Mouse (Mus musculus) embryonic facial prominence, embryonic 12.5 days (tissue): ENCODE data around the gene Npas3. TPM values are rescaled to one million over a fixed set of nuclear protein-coding genes. Genes with fewer than 3 reads are reported as not detected.
A peak's percentile ranks its signal among the peaks of the same experiment; 100 is the strongest.

Source experiments
- ATAC-seq: fragments of 200-750 bp; cut with Nextera tagmentation; 2 replicates; pipeline ENCODE4 v1.8.0; 2017; ENCODE audit not compliant: insufficient number of reproducible peaks, insufficient read depth, low FRiP score, low TSS enrichment
- H3K27ac ChIP-seq: fragments of 300-500 bp; sonication (generic); 2 replicates; pipeline ENCODE4 v1.5.1; 2016; ENCODE audit warnings: mild to moderate bottlenecking
- H3K27me3 ChIP-seq: fragments of 300-500 bp; sonication (generic); 2 replicates; pipeline ENCODE4 v1.6.1; 2016; ENCODE audit warnings: mild to moderate bottlenecking, moderate library complexity
- H3K36me3 ChIP-seq: fragments of 300-500 bp; sonication (generic); 2 replicates; pipeline ENCODE4 v1.6.1; 2016; ENCODE audit warnings: mild to moderate bottlenecking
- H3K4me1 ChIP-seq: fragments of 300-500 bp; sonication (generic); 2 replicates; pipeline ENCODE4 v1.6.1; 2016
- H3K4me2 ChIP-seq: fragments of 300-500 bp; sonication (generic); replicated peaks from 2 replicates; pipeline ENCODE4 v1.6.1; 2016; ENCODE audit warnings: mild to moderate bottlenecking, moderate library complexity
- H3K4me3 ChIP-seq: fragments of 300-500 bp; sonication (generic); 2 replicates; pipeline ENCODE4 v1.5.1; 2016; ENCODE audit warnings: mild to moderate bottlenecking
- H3K9ac ChIP-seq: fragments of 300-500 bp; sonication (generic); 2 replicates; pipeline ENCODE4 v1.6.1; 2016; ENCODE audit warnings: mild to moderate bottlenecking, moderate library complexity
- H3K9me3 ChIP-seq: fragments of 300-500 bp; sonication (generic); 2 replicates; pipeline ENCODE4 v1.6.1; 2016; ENCODE audit warnings: mild to moderate bottlenecking, moderate library complexity
- WGBS: fragments of 180-500 bp; shearing (Covaris S2); methylation state at CpG from one replicate; pipeline ENCODE4 v1.1.7; 2016; 5-methylcytosine and 5-hydroxymethylcytosine counted together
- polyA plus RNA-seq: library from polyadenylated mRNA; unstranded; fragments of >200 nt; fragmentation: Nextera tagmentation; extraction: Ambion mirVana; gene quantifications from 2 replicates; pipeline ENCODE4 v1.2.1, GENCODE M21; 2016

Gene Npas3
- polyA plus RNA-seq, 1 experiment from 2014 or later, result 6.4 TPM

DNA sequence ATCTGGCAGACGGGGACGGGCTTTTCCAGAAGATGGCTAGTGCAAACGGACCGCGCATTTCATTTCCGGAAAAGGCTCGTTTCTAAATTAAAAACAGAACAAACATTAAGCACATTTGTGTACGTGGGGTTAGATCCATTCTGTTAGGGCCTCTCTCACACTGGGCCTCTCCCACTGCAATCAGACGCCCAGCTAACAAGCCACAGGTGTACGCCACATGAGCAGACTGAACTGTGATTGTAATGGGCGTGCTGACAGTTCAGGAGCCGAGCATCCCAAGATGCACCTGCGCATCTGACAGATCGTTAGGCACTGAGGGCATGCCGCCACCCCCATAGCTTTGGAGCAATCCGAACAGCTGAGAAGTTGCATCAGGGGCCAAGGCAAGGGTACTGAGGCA, 816.5 kb downstream of the Npas3 start:
- Histone ChIP-seq H3K36me3 (no peaks in the 10 kb centered on the region), H3K27me3 (peaks cover 31% of the 10 kb centered on the region), H3K4me1 (peaks cover 18% of the 10 kb centered on the region), H3K4me2 (0 out of 2 replicates have a peak overlapping the region, but pooled peaks have one; percentile 18), H3K27ac (no peak overlapping the region), H3K9me3 (no peaks in the 10 kb centered on the region), H3K4me3 (no peak overlapping the region), H3K9ac (no peak overlapping the region)
- ATAC-seq, result no peak
- 45% methylated on average over 16 of the region's 16 CpGs for WGBS

DNA sequence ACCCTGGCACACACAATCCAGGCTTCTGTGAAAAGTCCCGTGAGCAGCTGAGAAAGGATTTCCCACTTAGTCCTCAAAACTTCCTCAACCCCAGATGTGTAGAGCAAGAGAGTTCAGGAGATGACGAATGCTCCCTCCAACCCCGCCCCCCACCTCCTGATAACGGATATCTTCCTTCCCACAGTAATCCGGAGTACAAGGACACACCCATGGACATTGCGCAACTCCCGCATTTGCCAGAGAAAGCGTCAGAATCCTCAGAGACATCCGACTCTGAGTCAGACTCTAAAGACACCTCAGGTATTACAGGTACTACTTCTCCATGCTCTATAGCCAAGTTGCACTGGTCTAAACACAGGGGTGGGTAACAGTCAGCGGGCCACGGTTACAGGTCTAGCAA, 817.1 kb downstream of the Npas3 start:
- WGBS, result 75% methylated on average over 11 of the region's 11 CpGs

DNA sequence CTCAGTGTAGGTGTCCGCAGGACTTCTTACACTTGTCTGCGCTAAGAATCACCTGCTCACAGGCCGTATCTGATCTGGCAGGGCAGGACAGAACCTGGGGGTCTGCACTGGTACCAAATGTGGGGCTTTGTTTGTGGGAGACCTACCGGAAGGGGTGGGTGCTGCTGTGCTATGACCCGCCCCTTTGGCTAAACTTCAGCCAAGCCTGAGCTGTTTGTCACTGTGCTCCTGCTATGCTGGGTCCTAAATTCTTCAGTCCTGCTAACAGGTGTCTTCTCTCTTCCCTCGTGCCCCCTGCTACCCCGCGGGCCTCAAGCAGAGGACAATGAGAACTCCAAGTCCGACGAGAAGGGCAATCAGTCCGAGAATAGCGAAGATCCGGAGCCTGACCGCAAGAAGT, 818.9 kb downstream of the Npas3 start:
- H3K27ac ChIP-seq, result no peak overlapping the region
- H3K9ac ChIP-seq, result no peak overlapping the region
- no peaks in the 10 kb centered on the region for H3K9me3 ChIP-seq
- WGBS, result 39% methylated on average over 14 of the region's 14 CpGs
- no peak for ATAC-seq
- H3K27me3 ChIP-seq, result peaks cover 31% of the 10 kb centered on the region
- no peaks in the 10 kb centered on the region for H3K36me3 ChIP-seq
- H3K4me2 ChIP-seq, result peak overlapping the region; percentile 76
- H3K4me3 ChIP-seq, result peak overlapping the region; percentile 42
- H3K4me1 ChIP-seq, result peaks cover 18% of the 10 kb centered on the region

More for the DNA sequence above, 817.1 kb downstream of the Npas3 start:
- Histone ChIP-seq H3K4me3 (no peak overlapping the region), H3K4me1 (peaks cover 18% of the 10 kb centered on the region), H3K9me3 (no peaks in the 10 kb centered on the region), H3K27me3 (peaks cover 31% of the 10 kb centered on the region), H3K27ac (no peak overlapping the region), H3K4me2 (no peak overlapping the region), H3K36me3 (no peaks in the 10 kb centered on the region), H3K9ac (no peak overlapping the region)
- ATAC-seq, result no peak

DNA sequence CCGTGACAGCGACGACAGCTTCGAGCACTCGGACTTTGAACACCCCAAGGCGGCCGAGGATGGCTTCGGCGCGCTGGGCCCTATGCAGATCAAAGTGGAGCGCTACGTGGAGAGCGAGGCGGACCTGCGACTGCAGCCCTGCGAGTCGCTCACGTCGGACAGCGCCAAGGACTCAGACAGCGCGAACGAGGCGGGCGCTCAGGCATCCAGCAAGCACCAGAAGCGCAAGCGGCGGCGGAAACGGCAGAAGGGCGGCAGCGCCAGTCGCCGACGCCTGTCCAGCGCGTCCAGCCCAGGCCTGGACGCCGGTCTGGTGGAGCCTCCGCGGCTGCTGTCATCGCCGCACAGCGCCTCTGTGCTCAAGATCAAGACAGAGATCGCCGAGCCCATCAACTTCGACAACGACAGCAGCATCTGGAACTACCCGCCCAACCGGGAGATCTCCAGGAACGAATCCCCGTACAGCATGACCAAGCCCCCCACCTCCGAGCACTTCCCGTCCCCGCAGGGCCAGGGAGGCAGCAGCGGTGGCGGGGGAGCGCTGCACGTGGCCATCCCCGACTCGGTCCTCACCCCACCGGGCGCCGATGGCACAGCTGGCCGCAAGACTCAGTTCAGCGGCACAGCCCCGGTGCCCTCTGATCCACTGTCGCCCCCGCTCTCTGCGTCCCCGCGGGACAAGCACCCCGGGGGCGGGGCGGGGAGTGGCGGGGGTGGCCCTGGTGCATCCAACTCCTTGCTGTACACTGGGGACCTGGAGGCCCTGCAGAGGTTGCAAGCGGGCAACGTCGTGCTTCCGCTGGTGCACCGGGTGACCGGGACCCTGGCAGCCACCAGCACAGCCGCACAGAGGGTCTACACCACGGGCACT, 819.6 kb downstream of the Npas3 start:
- 5% methylated on average over 84 of the region's 84 CpGs for WGBS
- Histone ChIP-seq H3K36me3 (no peaks in the 10 kb centered on the region), H3K27ac (no peak overlapping the region), H3K4me2 (peak overlapping the region; percentile 76), H3K4me3 (peak overlapping the region; percentile 42), H3K9ac (peak overlapping the region; percentile 24; the same call in 1 of the 2 replicates), H3K4me1 (peaks cover 18% of the 10 kb centered on the region), H3K9me3 (no peaks in the 10 kb centered on the region), H3K27me3 (peaks cover 31% of the 10 kb centered on the region)
- peak; percentile 68 for ATAC-seq

DNA sequence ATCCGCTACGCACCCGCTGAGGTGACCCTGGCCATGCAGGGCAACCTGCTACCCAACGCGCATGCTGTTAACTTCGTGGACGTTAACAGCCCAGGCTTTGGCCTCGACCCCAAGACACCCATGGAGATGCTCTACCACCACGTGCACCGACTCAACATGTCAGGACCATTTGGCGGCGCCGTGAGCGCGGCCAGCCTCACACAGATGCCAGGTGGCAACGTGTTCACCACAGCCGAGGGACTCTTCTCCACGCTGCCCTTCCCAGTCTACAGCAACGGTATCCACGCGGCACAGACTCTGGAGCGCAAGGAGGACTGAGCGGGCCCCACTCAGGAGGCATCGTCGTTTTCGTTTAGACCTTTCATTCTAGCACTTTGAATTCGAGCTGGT, 820.3 kb downstream of the Npas3 start:
- Histone ChIP-seq H3K36me3 (no peaks in the 10 kb centered on the region), H3K4me1 (peaks cover 18% of the 10 kb centered on the region), H3K27ac (no peak overlapping the region), H3K4me3 (peak overlapping the region; percentile 42), H3K9ac (0 out of 2 replicates have a peak overlapping the region, but pooled peaks have one; percentile 24), H3K4me2 (peak overlapping the region; percentile 76), H3K27me3 (peaks cover 31% of the 10 kb centered on the region), H3K9me3 (no peaks in the 10 kb centered on the region)
- 66% methylated on average over 27 of the region's 27 CpGs for WGBS
- no peak; the same call in 1 of the 2 replicates for ATAC-seq

DNA sequence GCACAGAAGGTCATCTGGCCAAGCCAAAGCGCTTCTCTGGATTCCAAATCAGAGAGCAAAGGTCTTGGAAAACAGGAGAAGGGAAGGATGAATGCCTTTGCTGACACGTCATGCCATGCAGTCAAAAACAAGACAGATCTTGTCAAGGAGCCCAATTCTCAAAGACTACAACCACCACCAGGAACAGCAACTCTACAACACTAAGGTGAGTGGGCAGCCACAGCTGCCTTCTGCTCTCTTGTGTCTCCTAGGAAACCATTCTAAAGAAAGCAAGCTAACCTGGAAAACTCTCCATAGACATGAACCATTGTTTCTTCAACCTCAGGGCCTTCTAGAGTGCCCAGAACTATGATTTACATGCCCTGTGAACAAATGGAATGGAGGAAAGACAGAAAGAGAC, 825.5 kb downstream of the Npas3 start:
- Histone ChIP-seq H3K36me3 (no peaks in the 10 kb centered on the region), H3K4me3 (no peak overlapping the region), H3K27ac (no peak overlapping the region), H3K9me3 (no peaks in the 10 kb centered on the region), H3K4me2 (no peak overlapping the region), H3K9ac (no peak overlapping the region), H3K27me3 (peaks cover 3% of the 10 kb centered on the region), H3K4me1 (no peaks in the 10 kb centered on the region)
- WGBS, result 82% methylated on average over 2 of the region's 2 CpGs
- ATAC-seq, result no peak

DNA sequence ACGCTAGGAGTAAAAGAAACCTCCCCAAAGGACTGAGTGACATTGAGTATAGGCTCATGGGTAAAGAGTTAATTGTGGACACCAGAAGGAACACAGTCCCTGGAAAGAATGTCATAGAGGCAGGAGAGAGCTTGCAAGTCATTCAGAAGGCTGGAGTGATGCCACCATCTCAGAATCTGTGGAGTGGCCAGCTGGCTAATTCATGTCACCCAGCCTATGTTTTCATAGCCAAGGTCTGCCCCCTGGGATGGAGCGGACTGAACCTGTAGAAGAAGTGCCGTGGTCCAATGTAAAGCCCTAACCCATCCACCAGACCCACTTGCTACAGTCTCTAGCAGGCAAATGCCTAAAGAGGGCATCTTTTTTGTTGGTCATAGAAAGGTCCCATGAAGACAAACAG, 832.5 kb downstream of the Npas3 start:
- WGBS, result 93% methylated on average over 3 of the region's 3 CpGs
- Histone ChIP-seq H3K4me3 (no peak overlapping the region), H3K36me3 (no peaks in the 10 kb centered on the region), H3K27ac (no peak overlapping the region), H3K9me3 (peaks cover 4% of the 10 kb centered on the region; the same call in 1 of the 2 replicates), H3K4me2 (no peak overlapping the region), H3K27me3 (no peaks in the 10 kb centered on the region), H3K4me1 (no peaks in the 10 kb centered on the region), H3K9ac (no peak overlapping the region)
- no peak for ATAC-seq

DNA sequence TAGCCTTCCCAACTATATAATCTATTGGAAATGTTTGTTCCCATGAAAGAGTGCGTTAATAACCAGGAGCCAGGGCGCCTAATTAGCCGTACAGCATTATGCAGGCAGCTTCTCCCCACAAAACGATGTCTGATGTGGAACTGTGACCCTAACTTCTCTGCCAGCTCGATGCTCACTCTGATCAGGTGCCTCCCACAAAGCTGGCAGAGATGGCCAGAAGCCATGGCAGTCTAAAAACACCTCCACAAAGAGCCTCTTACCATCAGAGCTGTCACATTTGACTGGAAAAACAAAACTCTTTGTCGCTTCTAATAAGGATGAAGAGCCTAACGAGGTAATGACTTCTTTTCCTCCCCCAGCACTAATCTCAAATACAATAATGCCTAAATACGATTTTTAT, 845.3 kb downstream of the Npas3 start:
- 71% methylated on average over 8 of the region's 8 CpGs for WGBS
- no peak for ATAC-seq
- no peaks in the 10 kb centered on the region for H3K27me3 ChIP-seq

DNA sequence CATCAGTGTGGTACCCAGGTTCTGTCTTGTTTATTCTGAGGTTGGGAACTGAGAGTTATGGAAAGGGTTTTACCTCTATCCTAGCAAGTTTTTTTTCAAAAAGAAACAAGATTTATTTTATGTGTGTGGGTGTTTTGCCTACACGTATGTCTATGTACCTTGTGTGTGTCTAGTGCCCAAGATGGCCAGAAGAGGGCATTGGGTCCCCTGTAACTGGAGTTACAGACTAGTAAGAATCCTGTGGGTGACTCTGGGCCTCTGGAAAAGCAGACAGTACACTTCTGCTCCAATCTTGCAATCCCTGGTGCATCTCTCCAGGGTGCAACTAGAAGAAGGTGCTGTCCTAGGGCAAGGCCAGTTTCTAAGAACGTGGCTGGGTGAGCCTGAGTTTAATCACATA, 848.0 kb downstream of the Npas3 start:
- no peak overlapping the region for H3K27ac ChIP-seq
- no peak for ATAC-seq
- H3K9me3 ChIP-seq, result no peaks in the 10 kb centered on the region
- no peak overlapping the region for H3K4me2 ChIP-seq
- H3K9ac ChIP-seq, result no peak overlapping the region
- no peak overlapping the region for H3K4me3 ChIP-seq
- 74% methylated on average over 2 of the region's 2 CpGs for WGBS
- no peaks in the 10 kb centered on the region for H3K36me3 ChIP-seq
- H3K4me1 ChIP-seq, result no peaks in the 10 kb centered on the region
- H3K27me3 ChIP-seq, result no peaks in the 10 kb centered on the region

More for the DNA sequence above, 845.3 kb downstream of the Npas3 start:
- Histone ChIP-seq H3K4me2 (no peak overlapping the region), H3K9me3 (no peaks in the 10 kb centered on the region), H3K27ac (no peak overlapping the region), H3K9ac (no peak overlapping the region), H3K4me3 (no peak overlapping the region), H3K4me1 (no peaks in the 10 kb centered on the region), H3K36me3 (no peaks in the 10 kb centered on the region)

DNA sequence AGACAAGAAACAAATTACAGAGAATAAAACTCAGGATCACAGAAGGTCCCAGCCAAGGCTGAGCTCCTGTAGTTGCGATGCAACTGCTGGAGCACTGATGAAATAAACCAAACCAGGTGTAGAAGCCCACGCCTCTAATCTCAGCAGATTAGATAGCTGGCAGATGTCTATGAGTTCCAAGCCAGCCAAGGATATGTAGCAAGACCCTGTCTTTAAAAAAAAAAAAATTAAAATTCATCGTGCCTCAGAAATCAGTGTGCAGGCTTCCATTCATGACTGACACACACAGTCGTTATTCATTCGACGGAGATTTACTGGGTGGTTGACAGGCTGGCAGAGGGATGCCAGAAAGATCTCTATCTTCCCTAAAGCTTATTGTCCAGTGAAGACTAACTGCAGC, 849.7 kb downstream of the Npas3 start:
- Histone ChIP-seq H3K27ac (no peak overlapping the region), H3K4me1 (no peaks in the 10 kb centered on the region), H3K27me3 (no peaks in the 10 kb centered on the region), H3K4me3 (no peak overlapping the region), H3K36me3 (no peaks in the 10 kb centered on the region), H3K9me3 (no peaks in the 10 kb centered on the region), H3K9ac (no peak overlapping the region), H3K4me2 (no peak overlapping the region)
- WGBS, result 73% methylated on average over 6 of the region's 6 CpGs
- ATAC-seq, result no peak

DNA sequence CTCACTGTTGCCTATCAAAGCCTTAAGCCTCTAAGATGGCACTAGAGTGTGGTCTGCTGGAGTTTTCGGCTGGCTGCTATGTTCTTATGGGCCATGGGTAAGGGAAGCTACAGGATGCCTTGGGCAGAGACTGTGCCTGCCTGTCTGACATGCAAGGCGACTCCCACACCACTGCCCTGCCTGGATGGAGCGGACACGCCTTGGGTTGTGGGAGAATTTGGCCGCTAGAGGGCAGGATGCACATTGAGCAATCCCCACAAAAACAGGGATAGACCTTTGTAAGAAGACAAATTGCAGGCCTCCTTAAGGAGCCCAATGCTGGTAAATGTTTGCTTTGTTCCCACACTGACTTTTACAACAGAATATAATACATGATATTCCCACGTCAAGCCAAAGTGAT, 850.3 kb downstream of the Npas3 start:
- Histone ChIP-seq H3K9ac (no peak overlapping the region), H3K27me3 (no peaks in the 10 kb centered on the region), H3K27ac (no peak overlapping the region), H3K9me3 (no peaks in the 10 kb centered on the region), H3K4me1 (no peaks in the 10 kb centered on the region), H3K4me3 (no peak overlapping the region), H3K36me3 (no peaks in the 10 kb centered on the region), H3K4me2 (no peak overlapping the region)
- WGBS, result 11% methylated on average over 6 of the region's 6 CpGs
- no peak; the same call in 1 of the 2 replicates for ATAC-seq

DNA sequence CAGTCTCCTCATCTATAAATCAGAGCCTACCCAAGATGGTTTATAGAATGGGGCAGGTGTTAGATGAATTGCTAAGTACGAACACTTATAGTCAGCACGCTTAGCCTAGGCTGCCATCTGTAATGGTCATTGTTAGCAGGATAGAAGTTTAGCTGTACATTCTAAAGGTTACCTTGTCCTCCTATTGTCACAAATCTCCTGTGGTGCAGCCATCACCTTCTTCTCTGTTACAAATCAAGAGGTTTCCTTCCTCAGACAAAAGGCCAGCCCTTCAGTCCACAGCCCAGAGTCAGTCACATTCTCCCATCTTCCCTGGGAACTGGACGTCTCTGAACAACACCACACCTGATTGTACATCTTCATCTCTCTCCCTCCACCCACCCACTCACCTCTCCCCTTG, 851.0 kb downstream of the Npas3 start:
- no peaks in the 10 kb centered on the region for H3K4me1 ChIP-seq
- H3K9ac ChIP-seq, result no peak overlapping the region
- H3K4me3 ChIP-seq, result no peak overlapping the region
- H3K27me3 ChIP-seq, result no peaks in the 10 kb centered on the region
- ATAC-seq, result no peak
- WGBS, result 97% methylated on average over 3 of the region's 3 CpGs
- no peak overlapping the region for H3K4me2 ChIP-seq
- no peaks in the 10 kb centered on the region for H3K36me3 ChIP-seq
- H3K27ac ChIP-seq, result no peak overlapping the region
- H3K9me3 ChIP-seq, result no peaks in the 10 kb centered on the region
